Mouse (Mus musculus) heart, embryonic 16.5 days (tissue): Measurements from ENCODE around the gene Akap13. TPM values are rescaled to one million over a fixed set of nuclear protein-coding genes. Genes with fewer than 3 reads are reported as not detected.

Source experiments
- microRNA-seq: library from miRNA; unstranded; fragments of <30 nt; microRNA quantifications from one replicate; pipeline ENCODE4, GENCODE M21; 2017
- polyA plus RNA-seq: library from polyadenylated mRNA; unstranded; fragments of >200 nt; fragmentation: Nextera tagmentation; extraction: Ambion mirVana; gene quantifications from 2 replicates; pipeline ENCODE4 v1.2.1, GENCODE M21; 2015

The Akap13 gene
- polyA plus RNA-seq, 1 experiment from 2014 or later, result 47.3 TPM

Small RNA genes lying within 50 kb of the gene (microRNA-seq; reads per million reads assigned to microRNA genes)
- not detected for gene Gm23251

Other genes with a start within 250 kb of the Akap13 start
- gene Sv2b, start 146.3 kb upstream of the Akap13 start, polyA plus RNA-seq, result 0.86 and 1.0 TPM in 2 replicates